Mouse (Mus musculus) kidney, embryonic 14.5 days (tissue): ENCODE measurements around the gene 4430402I18Rik. TPM values are rescaled to one million over a fixed set of nuclear protein-coding genes. Genes with fewer than 3 reads are reported as not detected.

Experiments used
- ATAC-seq: fragments of 200-750 bp; cut with Nextera tagmentation; 2 replicates; pipeline ENCODE4 v1.8.0; 2017; ENCODE audit warnings: moderate number of reproducible peaks, mild to moderate bottlenecking, moderate TSS enrichment, moderate library complexity; ENCODE audit not compliant: low FRiP score, low TSS enrichment
- H3K27ac ChIP-seq: fragments of 300-500 bp; sonication (generic); 2 replicates; pipeline ENCODE4 v1.5.1; 2014; ENCODE audit warnings: low read depth, mild to moderate bottlenecking, low read length, moderate library complexity, mixed read lengths
- H3K27me3 ChIP-seq: fragments of 300-500 bp; sonication (generic); 2 replicates; pipeline ENCODE4 v1.6.1; 2014; ENCODE audit warnings: mild to moderate bottlenecking, low read length; ENCODE audit not compliant: control insufficient read depth, insufficient read depth
- H3K36me3 ChIP-seq: fragments of 300-500 bp; sonication (generic); 2 replicates; pipeline ENCODE4 v1.6.1; 2014; ENCODE audit warnings: low read length, mixed read lengths; ENCODE audit not compliant: control insufficient read depth, insufficient read depth
- H3K4me1 ChIP-seq: fragments of 300-500 bp; sonication (generic); 2 replicates; pipeline ENCODE4 v1.6.1; 2014; ENCODE audit warnings: low read length, mixed read lengths; ENCODE audit not compliant: control insufficient read depth, insufficient read depth
- H3K4me2 ChIP-seq: fragments of 300-500 bp; sonication (generic); replicated peaks from 2 replicates; pipeline ENCODE4 v1.6.1; 2014; ENCODE audit warnings: low read depth, mild to moderate bottlenecking, low read length
- H3K4me3 ChIP-seq: fragments of 300-500 bp; sonication (generic); 2 replicates; pipeline ENCODE4 v1.5.1; 2014; ENCODE audit warnings: mild to moderate bottlenecking, low read length
- H3K9ac ChIP-seq: fragments of 300-500 bp; sonication (generic); 2 replicates; pipeline ENCODE4 v1.6.1; 2014; ENCODE audit warnings: low read depth, mild to moderate bottlenecking, low read length, moderate library complexity
- H3K9me3 ChIP-seq: fragments of 300-500 bp; sonication (generic); 2 replicates; pipeline ENCODE4 v1.6.1; 2016; ENCODE audit warnings: low read length; ENCODE audit not compliant: control insufficient read depth
- WGBS: fragments of 180-500 bp; shearing (Covaris S2); extraction: QIAGEN DNeasy Blood & Tissue Kit; methylation state at CpG from one replicate; pipeline ENCODE4 v1.1.7; 2014; 5-methylcytosine and 5-hydroxymethylcytosine counted together
- polyA plus RNA-seq: library from polyadenylated mRNA; unstranded; fragments of >200 nt; fragmentation: Nextera tagmentation; extraction: Ambion mirVana; gene quantifications from 2 replicates; pipeline ENCODE4 v1.2.1, GENCODE M21; 2014

Gene 4430402I18Rik
- polyA plus RNA-seq, 1 experiment from 2014 or later = 3.0 TPM

DNA sequence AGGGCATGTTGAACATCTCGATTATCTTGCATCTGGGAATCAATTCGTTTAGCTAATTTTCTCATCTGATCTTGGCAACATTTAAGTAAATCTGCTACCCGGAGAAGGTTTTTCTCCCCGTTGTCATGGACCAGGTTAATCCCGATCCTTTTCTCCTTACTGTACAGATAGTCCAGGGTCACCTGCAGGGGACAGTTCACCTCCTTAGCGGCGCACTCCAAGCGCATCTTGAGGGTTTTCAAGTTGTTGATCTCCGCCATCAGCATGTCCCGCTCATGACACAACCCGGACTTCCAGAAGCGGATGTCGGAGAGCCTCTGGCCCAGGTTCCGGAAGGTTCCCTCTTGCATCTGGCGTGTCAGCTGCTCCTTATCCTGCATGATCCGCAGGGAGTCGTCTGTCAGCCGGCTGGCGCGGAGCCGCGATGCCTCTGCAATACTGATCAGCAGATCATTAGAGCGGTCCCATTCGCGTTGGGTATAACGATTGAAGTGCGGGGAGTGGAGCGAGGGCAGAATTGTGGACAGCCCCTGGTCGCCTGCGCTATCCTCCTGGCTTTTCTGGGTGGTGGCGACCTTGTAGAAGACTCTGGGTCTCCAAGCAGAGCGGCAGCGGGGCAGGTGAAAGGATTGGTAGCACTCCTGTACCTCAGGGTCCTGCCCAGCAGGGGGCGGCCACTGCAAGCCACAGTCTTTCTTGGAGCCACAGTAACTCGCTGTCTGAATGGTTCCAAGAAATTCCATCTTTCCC lies 7.4 kb upstream of the 4430402I18Rik start:
- H3K4me1 ChIP-seq = no peaks in the 10 kb centered on the region
- 20% methylated on average over 35 of the region's 35 CpGs for WGBS
- H3K9me3 ChIP-seq = no peaks in the 10 kb centered on the region
- peaks cover 6% of the 10 kb centered on the region; the same call in 1 of the 2 replicates for H3K27me3 ChIP-seq
- no peaks in the 10 kb centered on the region for H3K36me3 ChIP-seq
- peak overlapping the region; percentile 59 for H3K4me2 ChIP-seq
- H3K4me3 ChIP-seq = peak overlapping the region; percentile 31
- no peak overlapping the region; the same call in 1 of the 2 replicates for H3K9ac ChIP-seq
- H3K27ac ChIP-seq = no peak overlapping the region
- ATAC-seq = peak; percentile 60; the same call in 1 of the 2 replicates

DNA sequence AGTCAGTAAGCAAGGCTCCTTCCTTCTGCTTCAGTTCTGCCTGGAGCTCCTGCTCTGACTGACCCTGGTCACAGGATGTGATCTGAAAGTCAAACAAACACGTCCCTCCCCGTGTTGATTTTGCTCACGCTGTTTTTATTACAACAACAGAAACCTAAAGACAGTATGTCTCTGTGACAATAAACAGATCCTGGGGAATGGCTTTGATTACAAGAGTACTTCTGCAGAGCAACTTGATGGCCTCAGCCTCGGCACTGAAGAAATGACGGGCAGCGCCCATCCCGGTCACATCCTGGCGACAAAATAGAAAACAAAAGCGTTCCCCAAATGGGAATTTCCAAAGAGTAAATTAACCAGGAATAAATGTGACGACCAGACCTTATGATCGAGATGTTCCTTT lies 2.7 kb upstream of the 4430402I18Rik start:
- no peaks in the 10 kb centered on the region for H3K9me3 ChIP-seq
- peaks cover 6% of the 10 kb centered on the region; the same call in 1 of the 2 replicates for H3K27me3 ChIP-seq
- H3K27ac ChIP-seq = no peak overlapping the region
- H3K4me2 ChIP-seq = no peak overlapping the region
- H3K36me3 ChIP-seq = no peaks in the 10 kb centered on the region
- no peak for ATAC-seq
- no peaks in the 10 kb centered on the region for H3K4me1 ChIP-seq
- WGBS = 42% methylated on average over 11 of the region's 11 CpGs
- H3K9ac ChIP-seq = no peak overlapping the region
- H3K4me3 ChIP-seq = no peak overlapping the region

GRCm38 (mm10) chr19:28969231-28969630 lies 1.6 kb upstream of the 4430402I18Rik start:
- no peak for ATAC-seq
- H3K36me3 ChIP-seq = no peaks in the 10 kb centered on the region
- 67% methylated on average over 5 of the region's 5 CpGs for WGBS

GRCm38 (mm10) chr19:28968178-28968577 lies 578 bp upstream of the 4430402I18Rik start:
- no peaks in the 10 kb centered on the region for H3K36me3 ChIP-seq
- H3K4me2 ChIP-seq = no peak overlapping the region
- no peak overlapping the region for H3K27ac ChIP-seq
- H3K9ac ChIP-seq = no peak overlapping the region
- no peak for ATAC-seq
- no peak overlapping the region for H3K4me3 ChIP-seq
- H3K9me3 ChIP-seq = no peaks in the 10 kb centered on the region
- no peaks in the 10 kb centered on the region for H3K27me3 ChIP-seq
- WGBS = 70% methylated on average over 4 of the region's 4 CpGs
- peaks cover 7% of the 10 kb centered on the region; the same call in 1 of the 2 replicates for H3K4me1 ChIP-seq

More at GRCm38 (mm10) chr19:28969231-28969630, 1.6 kb upstream of the 4430402I18Rik start:
- Histone ChIP-seq H3K4me3 (no peak overlapping the region), H3K9me3 (no peaks in the 10 kb centered on the region), H3K27ac (no peak overlapping the region), H3K4me1 (peaks cover 7% of the 10 kb centered on the region; the same call in 1 of the 2 replicates), H3K4me2 (no peak overlapping the region), H3K27me3 (no peaks in the 10 kb centered on the region), H3K9ac (no peak overlapping the region)

- Histone ChIP-seq H3K4me2 (peak overlapping the region; percentile 90), H3K27me3 (no peaks in the 10 kb centered on the region), H3K9ac (peak overlapping the region; percentile 84; the same call in 1 of the 2 replicates), H3K27ac (no peak overlapping the region), H3K36me3 (no peaks in the 10 kb centered on the region), H3K4me3 (peak overlapping the region; percentile 80), H3K4me1 (peaks cover 7% of the 10 kb centered on the region; the same call in 1 of the 2 replicates), H3K9me3 (no peaks in the 10 kb centered on the region)
- no peak; the same call in 1 of the 2 replicates for ATAC-seq
- 6% methylated on average over 16 of the region's 16 CpGs for WGBS
Measured at GRCm38 (mm10) chr19:28964552-28964903, 3.1 kb downstream of the 4430402I18Rik start.

- Histone ChIP-seq H3K27ac (no peak within 1 kb of the TSS; the same call in 1 of the 2 replicates), H3K4me3 (peak within 1 kb of the TSS; percentile 80), H3K9ac (peak within 1 kb of the TSS; percentile 84), H3K27me3 (no peaks in the 10 kb centered on the region), H3K4me2 (peak within 1 kb of the TSS; percentile 90), H3K4me1 (peaks cover 7% of the 10 kb centered on the region; the same call in 1 of the 2 replicates), H3K9me3 (no peaks in the 10 kb centered on the region), H3K36me3 (no peaks in the 10 kb centered on the region)
- peak; percentile 90 for ATAC-seq
- WGBS = under 1% methylated on average over 69 of the region's 73 CpGs
Measured at GRCm38 (mm10) chr19:28963842-28964551, 3.6 kb downstream of the 4430402I18Rik start, which contains the start of gene Plpp6. Gene Plpp6 (plus strand): TSS chr19:28963953.

- H3K9ac ChIP-seq = peak overlapping the region; percentile 84
- peak; percentile 26; the same call in 1 of the 2 replicates for ATAC-seq
- peaks cover 7% of the 10 kb centered on the region; the same call in 1 of the 2 replicates for H3K4me1 ChIP-seq
- peak overlapping the region; percentile 90 for H3K4me2 ChIP-seq
- H3K4me3 ChIP-seq = peak overlapping the region; percentile 80
- H3K27me3 ChIP-seq = no peaks in the 10 kb centered on the region
- H3K9me3 ChIP-seq = no peaks in the 10 kb centered on the region
- H3K27ac ChIP-seq = no peak overlapping the region
- 4% methylated on average over 4 of the region's 4 CpGs for WGBS
- no peaks in the 10 kb centered on the region for H3K36me3 ChIP-seq
Measured at GRCm38 (mm10) chr19:28963513-28963841, 4.1 kb downstream of the 4430402I18Rik start.

DNA sequence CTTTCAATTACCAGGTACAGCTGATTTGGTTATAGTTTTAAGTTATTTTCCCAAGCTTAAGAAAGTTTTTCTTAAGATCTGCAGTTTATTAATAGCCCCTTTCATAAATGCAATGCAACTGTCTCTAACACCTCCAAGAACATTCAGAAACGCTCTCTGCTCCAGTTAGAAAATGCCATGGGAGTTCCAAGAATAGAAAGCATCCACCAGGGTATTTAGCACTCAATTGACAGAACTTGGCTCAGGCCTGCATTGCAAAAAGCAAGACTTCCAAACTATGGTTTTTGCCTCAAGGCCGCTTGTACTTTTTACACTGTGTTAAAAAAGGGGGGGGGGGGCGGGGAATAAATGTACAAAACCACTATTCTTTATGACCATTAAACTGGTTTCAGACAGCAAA lies 4.5 kb downstream of the 4430402I18Rik start:
- H3K27me3 ChIP-seq = no peaks in the 10 kb centered on the region
- peaks cover 7% of the 10 kb centered on the region; the same call in 1 of the 2 replicates for H3K4me1 ChIP-seq
- H3K9ac ChIP-seq = no peak overlapping the region
- peak overlapping the region; percentile 80 for H3K4me3 ChIP-seq
- WGBS = 50% methylated on average over 3 of the region's 3 CpGs
- no peaks in the 10 kb centered on the region for H3K9me3 ChIP-seq
- no peak for ATAC-seq
- no peak overlapping the region for H3K27ac ChIP-seq
- no peaks in the 10 kb centered on the region for H3K36me3 ChIP-seq
- peak overlapping the region; percentile 90 for H3K4me2 ChIP-seq

- Histone ChIP-seq H3K27ac (no peak overlapping the region), H3K4me1 (no peaks in the 10 kb centered on the region), H3K4me2 (no peak overlapping the region), H3K36me3 (no peaks in the 10 kb centered on the region), H3K27me3 (no peaks in the 10 kb centered on the region), H3K4me3 (no peak overlapping the region), H3K9ac (no peak overlapping the region), H3K9me3 (no peaks in the 10 kb centered on the region)
- WGBS = 87% methylated on average over 5 of the region's 5 CpGs
- no peak for ATAC-seq
Measured at GRCm38 (mm10) chr19:28951251-28951650, 16.3 kb downstream of the 4430402I18Rik start.
